Mouse (Mus musculus) CH12.LX (cell line): ENCODE measurements around the gene Rora. TPM values are rescaled to one million over a fixed set of nuclear protein-coding genes. Genes with fewer than 3 reads are reported as not detected.

Source experiments
- DNase-seq: peaks from one replicate; pipeline ENCODE4 v3.0.0-alpha.2; 2013; ENCODE audit errors: extremely low read depth
- H3K27ac ChIP-seq: 2 replicates; pipeline ENCODE4 v1.5.1; 2012; ENCODE audit warnings: low read depth, mild to moderate bottlenecking, control low read depth, moderate library complexity; ENCODE audit not compliant: insufficient read depth
- H3K27me3 ChIP-seq: replicated peaks from 2 replicates; pipeline ENCODE3; 2012; ENCODE audit warnings: inconsistent platforms
- H3K36me3 ChIP-seq, 2 experiments: replicated peaks in 1 of 2; 2 replicates each; pipeline versions ENCODE3 to v1.6.1; 2012; ENCODE audit warnings: inconsistent platforms in 1 of 2, low read length in 1 of 2, mild to moderate bottlenecking in 1 of 2, mixed read lengths in 1 of 2, moderate library complexity in 1 of 2; ENCODE audit not compliant: control insufficient read depth in 1 of 2, insufficient read depth in 1 of 2
- H3K4me1 ChIP-seq, 2 experiments: 2 replicates each; pipeline ENCODE4 v1.6.1; 2012; ENCODE audit warnings: inconsistent platforms in 1 of 2, moderate library complexity in 1 of 2; ENCODE audit not compliant: insufficient read depth in 2 of 2, control insufficient read depth in 1 of 2
- H3K4me2 ChIP-seq: 2 replicates; pipeline ENCODE4 v1.6.1; 2012; ENCODE audit warnings: low read depth, mild to moderate bottlenecking, control low read depth; ENCODE audit not compliant: poor library complexity, insufficient read depth, severe bottlenecking
- H3K4me3 ChIP-seq, 3 experiments: fragments of 150-350 bp in 1 of 3; sonication (generic) in 1 of 3; replicated peaks in 1 of 3; 2 replicates each; pipeline versions ENCODE3 to v1.5.1; 2011 to 2012; ENCODE audit warnings: low read depth in 2 of 3, low read length in 2 of 3, mild to moderate bottlenecking in 2 of 3, moderate library complexity in 2 of 3, control low read depth in 1 of 3, improper control_type of control experiment in 1 of 3, inconsistent platforms in 1 of 3, mixed read lengths in 1 of 3; ENCODE audit not compliant: poor library complexity in 1 of 3
- H3K79me2 ChIP-seq: replicated peaks from 2 replicates; pipeline ENCODE4 v1.6.1; 2012; ENCODE audit warnings: mild to moderate bottlenecking, moderate library complexity; ENCODE audit not compliant: control insufficient read depth, poor library complexity, insufficient read depth, severe bottlenecking; ENCODE audit errors: extremely low read depth
- H3K9ac ChIP-seq: 2 replicates; pipeline ENCODE4 v1.6.1; 2012; ENCODE audit warnings: low read depth, mild to moderate bottlenecking, control low read depth, moderate library complexity; ENCODE audit not compliant: insufficient read depth
- H3K9me3 ChIP-seq: replicated peaks from 2 replicates; pipeline ENCODE3; 2012; ENCODE audit warnings: low read length, inconsistent platforms, mixed read lengths
- BHLHE40 ChIP-seq: IDR thresholded peaks from 2 replicates; pipeline ENCODE4 v1.6.1; 2011; ENCODE audit warnings: mild to moderate bottlenecking, low read depth, low read length, improper control_type of control experiment
- CHD2 ChIP-seq: IDR thresholded peaks from 2 replicates; pipeline ENCODE4 v1.6.1; 2011; ENCODE audit warnings: low read length, improper control_type of control experiment
- E2F4 ChIP-seq: IDR thresholded peaks from 2 replicates; pipeline ENCODE4 v1.6.1; 2011; ENCODE audit warnings: low read depth, low read length, improper control_type of control experiment; ENCODE audit not compliant: insufficient replicate concordance
- ELF1 ChIP-seq: IDR thresholded peaks from 2 replicates; pipeline ENCODE4 v1.6.1; 2014; ENCODE audit warnings: low read depth, mild to moderate bottlenecking, inconsistent platforms, low read length, improper control_type of control experiment
- ETS1 ChIP-seq: conservative IDR thresholded peaks from 2 replicates; pipeline ENCODE4 v1.6.1; 2012; ENCODE audit warnings: low read depth, mild to moderate bottlenecking, inconsistent platforms, low read length, improper control_type of control experiment, moderate library complexity
- IRF4 ChIP-seq: IDR thresholded peaks from 2 replicates; pipeline ENCODE4 v1.6.1; 2014; ENCODE audit warnings: low read depth, mild to moderate bottlenecking, inconsistent platforms, low read length, improper control_type of control experiment
- KAT2A ChIP-seq: IDR thresholded peaks from 2 replicates; pipeline ENCODE4 v1.6.1; 2012; ENCODE audit warnings: low read length, improper control_type of control experiment, inconsistent platforms; ENCODE audit not compliant: insufficient replicate concordance
- MAFK ChIP-seq: IDR thresholded peaks from 2 replicates; pipeline ENCODE4 v1.6.1; 2011; ENCODE audit warnings: low read length, improper control_type of control experiment; ENCODE audit not compliant: insufficient replicate concordance
- MAX ChIP-seq: IDR thresholded peaks from 2 replicates; pipeline ENCODE4 v1.6.1; 2011; ENCODE audit warnings: low read length, improper control_type of control experiment
- MAZ ChIP-seq: IDR thresholded peaks from 2 replicates; pipeline ENCODE4 v1.6.1; 2012; ENCODE audit warnings: low read depth, mild to moderate bottlenecking, inconsistent platforms, low read length, improper control_type of control experiment, moderate library complexity
- MXI1 ChIP-seq: IDR thresholded peaks from 2 replicates; pipeline ENCODE4 v1.6.1; 2011; ENCODE audit warnings: mild to moderate bottlenecking, low read depth, low read length, improper control_type of control experiment
- MYC ChIP-seq: IDR thresholded peaks from 2 replicates; pipeline ENCODE4 v1.6.1; 2011; ENCODE audit warnings: low read depth, mild to moderate bottlenecking, improper control_type of control experiment, low read length
- NRF1 ChIP-seq: IDR thresholded peaks from 2 replicates; pipeline ENCODE4 v1.6.1; 2014; ENCODE audit warnings: low read depth, mild to moderate bottlenecking, inconsistent platforms, low read length, improper control_type of control experiment, moderate library complexity
- PAX5 ChIP-seq: IDR thresholded peaks from 2 replicates; pipeline ENCODE4 v1.6.1; 2012; ENCODE audit warnings: low read length, inconsistent platforms, mixed read lengths
- TBP ChIP-seq: conservative IDR thresholded peaks from 2 replicates; pipeline ENCODE4 v1.6.1; 2011; ENCODE audit warnings: low read depth, low read length, improper control_type of control experiment
- USF1 ChIP-seq: IDR thresholded peaks from 2 replicates; pipeline ENCODE4 v1.6.1; 2014; ENCODE audit warnings: low read depth, mild to moderate bottlenecking, inconsistent platforms, low read length, improper control_type of control experiment
- ZC3H11A ChIP-seq: IDR thresholded peaks from 2 replicates; pipeline ENCODE4 v1.6.1; 2012; ENCODE audit warnings: low read depth, mild to moderate bottlenecking, inconsistent platforms, low read length, improper control_type of control experiment
- ZMIZ1 ChIP-seq: IDR thresholded peaks from 2 replicates; pipeline ENCODE4 v1.6.1; 2012; ENCODE audit warnings: low read depth, mild to moderate bottlenecking, inconsistent platforms, low read length, improper control_type of control experiment
- ZNF384 ChIP-seq: IDR thresholded peaks from 2 replicates; pipeline ENCODE4 v1.6.1; 2012; ENCODE audit warnings: low read depth, low read length, improper control_type of control experiment, inconsistent platforms
- dilution Hi-C: fragments of 300-500 bp; cut with MboI; formaldehyde crosslinking; loops from 2 replicates; pipeline ENCODE4 v1.14.3; 2020; ENCODE audit warnings: low sequenced_read_pairs; ENCODE audit not compliant: extremely low pct_unique_long_range_greater_than_20kb, extremely low pct_ligation_motif_present
- in situ Hi-C: fragments of 300-500 bp; cut with MboI; formaldehyde crosslinking; loops from 3 replicates; pipeline ENCODE4 v1.14.3; 2019; ENCODE audit warnings: low sequenced_read_pairs, low pct_ligation_motif_present, low pct_unique_long_range_greater_than_20kb, mixed read lengths
- polyA plus RNA-seq: library from polyadenylated mRNA; unstranded; fragments of >175 nt; gene quantifications from 2 replicates; pipeline ENCODE4 v1.2.1, GENCODE M21; 2012; ENCODE audit warnings: low read depth; ENCODE audit not compliant: insufficient read length
- total RNA-seq, 2 experiments: library from RNA; depleted of rRNA; stranded (reverse); fragments of 300-350 nt in 1 of 2; fragments of >200 nt in 1 of 2; gene quantifications; 2 replicates each; pipeline ENCODE4 v1.2.3; 2012 to 2014

The Rora gene
- total RNA-seq (2012; rRNA removed) (0.17 and 0.64 TPM in 2 replicates), total RNA-seq (2014; rRNA removed) (0.66 and 0.68 TPM in 2 replicates), polyA plus RNA-seq (0.36 and 0.49 TPM in 2 replicates)

DNA sequence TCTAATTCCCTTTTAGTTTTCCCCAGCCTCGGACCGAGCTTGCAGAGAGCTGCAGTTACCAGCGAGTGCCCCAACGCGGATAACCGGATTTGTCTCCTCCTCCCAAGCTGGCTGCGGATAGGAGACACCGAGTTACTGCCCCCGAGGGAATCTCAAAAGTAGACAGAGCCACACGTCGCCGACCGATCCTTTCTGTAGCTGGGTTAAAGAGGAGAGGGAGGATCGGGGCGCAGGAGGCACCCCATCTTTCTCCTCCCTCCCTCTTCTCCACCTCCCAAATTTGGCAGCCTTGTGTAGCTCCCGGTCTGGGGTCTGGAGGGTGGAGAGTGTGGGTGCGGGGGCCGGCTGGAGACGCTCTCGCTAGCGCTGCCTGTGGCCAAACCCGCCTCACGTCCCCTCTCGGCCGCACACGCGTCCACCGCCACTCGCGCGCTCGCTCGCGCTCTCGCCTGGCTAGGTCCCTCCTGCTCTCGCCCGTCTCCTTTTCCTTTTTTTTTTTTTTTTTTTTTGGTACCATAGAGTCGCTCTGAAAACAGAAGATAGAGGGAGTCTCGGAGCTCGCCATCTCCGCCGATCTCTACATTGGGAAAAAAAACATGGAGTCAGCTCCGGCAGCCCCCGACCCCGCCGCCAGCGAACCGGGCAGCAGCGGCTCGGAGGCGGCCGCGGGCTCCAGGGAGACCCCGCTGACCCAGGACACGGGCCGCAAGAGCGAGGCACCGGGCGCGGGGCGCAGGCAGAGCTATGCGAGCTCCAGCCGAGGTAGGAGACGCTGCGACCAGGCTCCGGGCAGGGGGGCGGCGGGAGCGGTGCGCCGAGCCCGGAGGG is at the start of gene Rora:
TSS of gene Rora (plus strand) at position 576 of the 828 bp plus-strand sequence.
- H3K9ac ChIP-seq = no peak within 1 kb of the TSS
- H3K27me3 ChIP-seq = no peaks in the 10 kb centered on the region
- no peaks in the 10 kb centered on the region for H3K79me2 ChIP-seq
- TF ChIP-seq ZMIZ1 = no peak
- no peak for TF ChIP-seq MAFK
- no peak for TF ChIP-seq E2F4
- no peak for TF ChIP-seq NRF1
- TF ChIP-seq CHD2 = no peak
- TF ChIP-seq ZC3H11A = no peak
- TF ChIP-seq MYC = no peak
- no peak for TF ChIP-seq ZNF384
- no peak for TF ChIP-seq BHLHE40
- TF ChIP-seq KAT2A = no peak
- TF ChIP-seq PAX5 = no peak
- no peak for TF ChIP-seq ELF1
- TF ChIP-seq ETS1 = no peak
- TF ChIP-seq MAX = no peak
- no peak for TF ChIP-seq TBP
- no peaks in the 10 kb centered on the region for H3K4me1 ChIP-seq
- no peaks in the 10 kb centered on the region for H3K36me3 ChIP-seq
- no peak for DNase-seq
- no peak within 1 kb of the TSS for H3K4me3 ChIP-seq
- no peak within 1 kb of the TSS for H3K4me2 ChIP-seq
- in situ Hi-C loops = no loop called here
- H3K9me3 ChIP-seq = peaks cover 80% of the 10 kb centered on the region
- H3K27ac ChIP-seq = no peak within 1 kb of the TSS
- dilution Hi-C loops = no loop called here

DNA sequence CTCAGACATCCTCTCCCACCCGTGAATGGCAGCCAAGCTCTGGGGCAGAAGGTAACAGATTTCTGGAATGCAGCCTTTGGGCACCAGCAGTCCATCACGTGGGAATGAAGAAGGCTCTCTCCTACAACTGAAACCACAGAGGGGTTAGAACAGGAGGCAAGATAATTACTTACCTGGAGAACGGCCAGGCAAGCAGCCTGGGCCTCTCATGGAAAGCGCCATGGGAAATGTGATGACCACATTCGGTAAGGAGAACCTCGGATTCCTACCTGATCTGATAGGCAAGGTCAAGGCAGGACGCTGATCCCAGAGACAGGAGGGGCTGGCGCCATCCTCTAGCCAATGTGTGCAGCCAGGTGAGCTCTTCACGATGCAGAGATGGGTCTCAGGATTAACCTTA is 39.6 kb upstream of the Rora start:
- Histone ChIP-seq H3K9me3 (peaks cover 64% of the 10 kb centered on the region), H3K4me2 (no peak overlapping the region), H3K79me2 (no peaks in the 10 kb centered on the region), H3K9ac (no peak overlapping the region), H3K36me3 (no peaks in the 10 kb centered on the region), H3K27me3 (no peaks in the 10 kb centered on the region), H3K27ac (no peak overlapping the region), H3K4me1 (no peaks in the 10 kb centered on the region), H3K4me3 (no peak overlapping the region)
- dilution Hi-C loops (no loop called here), in situ Hi-C loops (no loop called here)
- no peak for TF ChIP-seq USF1
- no peak for TF ChIP-seq MAZ
- no peak for TF ChIP-seq MXI1
- no peak for TF ChIP-seq IRF4
- no peak for TF ChIP-seq MAX
- TF ChIP-seq E2F4 = no peak
- no peak for DNase-seq
